Comparison of ENCODE assay signal across 23 mouse cellular contexts in the genomic region with DNA sequence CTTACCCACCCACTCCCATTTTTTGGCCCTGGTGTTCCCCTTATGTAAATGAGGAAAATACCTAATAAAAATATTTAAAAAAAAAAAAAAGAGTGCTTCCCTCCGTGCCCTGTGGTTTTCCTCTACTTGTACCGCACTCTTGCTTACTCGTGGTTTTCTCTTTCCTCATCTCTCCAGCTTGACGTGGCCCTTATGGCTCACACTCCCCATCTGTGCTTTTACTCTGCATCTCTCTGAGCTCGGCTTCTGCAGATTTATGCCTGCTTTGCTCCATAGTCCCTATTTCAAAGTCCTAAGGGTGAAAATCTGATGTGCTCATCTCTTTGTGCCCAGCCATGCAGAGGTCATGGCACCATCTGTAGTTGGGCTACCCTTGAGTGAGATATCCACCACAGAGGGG.
"Had no signal": no experiment of that assay in that cellular context is flagged by ENCODE, and none has a peak within 500 bp of the region (broad histone marks: within the 10 kb centered on the region; RNA-seq: fewer than 3 reads in every experiment).

No protein-coding gene starts in this region.

- H3K4me3 ChIP-seq: gastrocnemius, adult 2 months; heart, embryonic 10.5 days; heart, embryonic 12.5 days; hindbrain, embryonic 10.5 days; hindbrain, embryonic 12.5 days; intestine, embryonic 15.5 days; left cerebral cortex, adult 2 months; limb, embryonic 10.5 days; limb, embryonic 12.5 days; liver, embryonic 13.5 days; liver, embryonic 15.5 days had no signal

- DNase-seq: gastrocnemius, adult 2 months; gastrocnemius, postnatal 10 days; gastrocnemius, postnatal 25 days; heart, adult 18-20 months; heart, postnatal 10 days; heart, postnatal 4 days; kidney, adult 18-20 months; kidney, adult 8-10 months; kidney, postnatal 10 days; kidney, postnatal 25 days; kidney, postnatal 4 days; liver; liver, embryonic 13.5 days had no signal

- H3K27ac ChIP-seq: gastrocnemius, adult 2 months; heart, embryonic 10.5 days; hindbrain, embryonic 10.5 days; hindbrain, embryonic 12.5 days; hindbrain, embryonic 14.5 days; intestine, embryonic 15.5 days; left cerebral cortex, adult 2 months; limb, embryonic 10.5 days; limb, embryonic 12.5 days; liver, embryonic 13.5 days; liver, embryonic 15.5 days had no signal
